Mouse (Mus musculus): ENCODE measurements around the gene Ring1. TPM values are rescaled to one million over a fixed set of nuclear protein-coding genes. Genes with fewer than 3 reads are reported as not detected.
"Not testable (repeated sequence)": the region's sequence is repeated elsewhere in the genome, so short reads cannot be mapped to it uniquely, and the experiment has no call there.

The Ring1 gene
- polyA plus RNA-seq, 2 experiments, result 1.2 to 9.7 TPM

GRCm38 (mm10) chr17:34003426-34003825, 21.1 kb downstream of the Ring1 start:
- no peak for DNase-seq (ENCODE audit: low read depth in 3 of 3, low spot score in 3 of 3)

GRCm38 (mm10) chr17:34000796-34001195, 23.7 kb downstream of the Ring1 start:
- peak overlapping the region; percentile 69 for H3K4me2 ChIP-seq (ENCODE audit: low read depth)
- H3K27ac ChIP-seq; H3K27me3 ChIP-seq (ENCODE audit: control insufficient read depth, insufficient read depth, low read length); ATAC-seq (ENCODE audit: insufficient read depth); H3K9ac ChIP-seq (replicated peaks); H3K9me3 ChIP-seq (ENCODE audit: control insufficient read depth, low read length); H3K4me1 ChIP-seq (replicated peaks; ENCODE audit: control insufficient read depth in 2 of 2, insufficient read depth in 2 of 2, low read length in 1 of 2); H3K4me3 ChIP-seq (ENCODE audit: insufficient read depth in 1 of 2, low read depth in 2 of 2, low read length in 2 of 2); DNase-seq (ENCODE audit: low read depth in 3 of 3, low spot score in 3 of 3); H3K36me3 ChIP-seq (replicated peaks; ENCODE audit: control insufficient read depth, insufficient read depth, low read depth): not testable (repeated sequence)
- 46% methylated on average over 2 of the region's 2 CpGs for WGBS (ENCODE audit: insufficient replicate concordance)

More at GRCm38 (mm10) chr17:34003426-34003825, 21.1 kb downstream of the Ring1 start:
- no peak for ATAC-seq (ENCODE audit: insufficient read depth)
- Histone ChIP-seq H3K4me2 (ENCODE audit: low read depth) (no peak overlapping the region), H3K9ac (replicated peaks) (no peak overlapping the region), H3K4me1 (replicated peaks; ENCODE audit: control insufficient read depth in 2 of 2, insufficient read depth in 2 of 2, low read length in 1 of 2) (no peaks in the 10 kb centered on the region), H3K9me3 (ENCODE audit: control insufficient read depth, low read length) (no peaks in the 10 kb centered on the region), H3K4me3 (ENCODE audit: insufficient read depth in 1 of 2, low read depth in 2 of 2, low read length in 2 of 2) (no peak overlapping the region), H3K27ac (no peak overlapping the region), H3K36me3 (replicated peaks; ENCODE audit: control insufficient read depth, insufficient read depth, low read depth) (no peaks in the 10 kb centered on the region), H3K27me3 (ENCODE audit: control insufficient read depth, insufficient read depth, low read length) (peaks cover 4% of the 10 kb centered on the region; the same call in 1 of the 2 replicates)
- WGBS (ENCODE audit: insufficient replicate concordance), result 8% methylated on average over 5 of the region's 5 CpGs
- TF ChIP-seq CTCF (IDR thresholded peaks at IDR 0.05; ENCODE audit: low read depth), result peak; percentile 92
- no peak for TF ChIP-seq EP300 (IDR thresholded peaks at IDR 0.05; ENCODE audit: low read depth)

- peak; percentile 85 for ATAC-seq (ENCODE audit: insufficient read depth)
- H3K4me1 ChIP-seq (replicated peaks; ENCODE audit: control insufficient read depth in 2 of 2, insufficient read depth in 2 of 2, low read length in 1 of 2), result no peaks in the 10 kb centered on the region
- no peaks in the 10 kb centered on the region for H3K36me3 ChIP-seq (replicated peaks; ENCODE audit: control insufficient read depth, insufficient read depth, low read depth)
- H3K9ac ChIP-seq (replicated peaks), result peak within 1 kb of the TSS; percentile 50
- DNase-seq (ENCODE audit: low read depth in 3 of 3, low spot score in 3 of 3), result peak; percentile 56 to 77 (median 65)
- H3K9me3 ChIP-seq (ENCODE audit: control insufficient read depth, low read length), result no peaks in the 10 kb centered on the region
- WGBS (ENCODE audit: insufficient replicate concordance), result 0% methylated on average over 30 of the region's 30 CpGs
- TF ChIP-seq EP300 (IDR thresholded peaks at IDR 0.05; ENCODE audit: low read depth) (no peak), CTCF (IDR thresholded peaks at IDR 0.05; ENCODE audit: low read depth) (no peak)
- no peak within 1 kb of the TSS for H3K27ac ChIP-seq
- peak within 1 kb of the TSS; percentile 69 for H3K4me2 ChIP-seq (ENCODE audit: low read depth)
- H3K4me3 ChIP-seq (ENCODE audit: insufficient read depth in 1 of 2, low read depth in 2 of 2, low read length in 2 of 2), result peak within 1 kb of the TSS; percentile 58 to 65
- H3K27me3 ChIP-seq (ENCODE audit: control insufficient read depth, insufficient read depth, low read length), result peaks cover 4% of the 10 kb centered on the region; the same call in 1 of the 2 replicates
Observed at GRCm38 (mm10) chr17:34000150-34000537, 24.3 kb downstream of the Ring1 start, which contains the start of gene H2-K1. Gene H2-K1, minus strand, starts transcription at chr17:34000347.

- peak; percentile 51 for ATAC-seq (ENCODE audit: insufficient read depth)
- Histone ChIP-seq H3K4me3 (ENCODE audit: insufficient read depth in 1 of 2, low read depth in 2 of 2, low read length in 2 of 2) (peak overlapping the region; percentile 58 to 65), H3K36me3 (replicated peaks; ENCODE audit: control insufficient read depth, insufficient read depth, low read depth) (no peaks in the 10 kb centered on the region), H3K27ac (no peak overlapping the region), H3K9ac (replicated peaks) (peak overlapping the region; percentile 50), H3K4me2 (ENCODE audit: low read depth) (peak overlapping the region; percentile 69), H3K9me3 (ENCODE audit: control insufficient read depth, low read length) (no peaks in the 10 kb centered on the region), H3K27me3 (ENCODE audit: control insufficient read depth, insufficient read depth, low read length) (peaks cover 4% of the 10 kb centered on the region; the same call in 1 of the 2 replicates), H3K4me1 (replicated peaks; ENCODE audit: control insufficient read depth in 2 of 2, insufficient read depth in 2 of 2, low read length in 1 of 2) (no peaks in the 10 kb centered on the region)
- no peak for TF ChIP-seq EP300 (IDR thresholded peaks at IDR 0.05; ENCODE audit: low read depth)
- no peak for TF ChIP-seq CTCF (IDR thresholded peaks at IDR 0.05; ENCODE audit: low read depth)
- WGBS (ENCODE audit: insufficient replicate concordance), result 1% methylated on average over 85 of the region's 87 CpGs
- no peak for DNase-seq (ENCODE audit: low read depth in 3 of 3, low spot score in 3 of 3)
Observed at GRCm38 (mm10) chr17:33999341-34000149, 24.9 kb downstream of the Ring1 start.

GRCm38 (mm10) chr17:33998697-33999096, 25.8 kb downstream of the Ring1 start:
- H3K36me3 ChIP-seq (replicated peaks; ENCODE audit: control insufficient read depth, insufficient read depth, low read depth); ATAC-seq (ENCODE audit: insufficient read depth); H3K4me2 ChIP-seq (ENCODE audit: low read depth); H3K9me3 ChIP-seq (ENCODE audit: control insufficient read depth, low read length); H3K27me3 ChIP-seq (ENCODE audit: control insufficient read depth, insufficient read depth, low read length); H3K27ac ChIP-seq; H3K9ac ChIP-seq (replicated peaks); H3K4me1 ChIP-seq (replicated peaks; ENCODE audit: control insufficient read depth in 2 of 2, insufficient read depth in 2 of 2, low read length in 1 of 2); DNase-seq (ENCODE audit: low read depth in 3 of 3, low spot score in 3 of 3): not testable (repeated sequence)
- H3K4me3 ChIP-seq (ENCODE audit: insufficient read depth in 1 of 2, low read depth in 2 of 2, low read length in 2 of 2), result 0 out of 4 replicates have a peak overlapping the region, but pooled peaks of 1 of the 2 experiments have one; percentile 58
- WGBS (ENCODE audit: insufficient replicate concordance), result 28% methylated on average over 5 of the region's 5 CpGs

- H3K27me3 ChIP-seq (ENCODE audit: control insufficient read depth, insufficient read depth, low read length); H3K4me1 ChIP-seq (replicated peaks; ENCODE audit: control insufficient read depth in 2 of 2, insufficient read depth in 2 of 2, low read length in 1 of 2); H3K9me3 ChIP-seq (ENCODE audit: control insufficient read depth, low read length); H3K27ac ChIP-seq; DNase-seq (ENCODE audit: low read depth in 3 of 3, low spot score in 3 of 3); ATAC-seq (ENCODE audit: insufficient read depth); H3K4me2 ChIP-seq (ENCODE audit: low read depth); H3K36me3 ChIP-seq (replicated peaks; ENCODE audit: control insufficient read depth, insufficient read depth, low read depth); H3K9ac ChIP-seq (replicated peaks); H3K4me3 ChIP-seq (ENCODE audit: insufficient read depth in 1 of 2, low read depth in 2 of 2, low read length in 2 of 2): not testable (repeated sequence)
- WGBS (ENCODE audit: insufficient replicate concordance), result 79% methylated on average over 2 of the region's 2 CpGs
Observed at GRCm38 (mm10) chr17:33997025-33997424, 27.5 kb downstream of the Ring1 start.

Measured in liver, embryonic 14.5 days (tissue).